In genomic region chr10:81473003-81473451, GRCm38 (mm10) we compare ENCODE assay signal across 8 mouse cellular contexts. TPM values are rescaled to one million over a fixed set of nuclear protein-coding genes. Genes with fewer than 3 reads are reported as not detected.
DNase-seq lines count a peak whose midpoint lies in the region.

No protein-coding gene starts in this region.

- intact Hi-C loops in heart, postnatal 14 days (cut with DNase I), result no loop called here

- DNase-seq in layer of hippocampus, adult 11-12 months (ENCODE audit: low spot score), result peak; percentile 93
- no peak for DNase-seq in layer of hippocampus, adult 9-10 months (ENCODE audit: low spot score)
- DNase-seq in forelimb bud, embryonic 11.5 days (ENCODE audit: low read depth, low spot score), result peak; percentile 30
- DNase-seq in left cerebral cortex, adult 8-10 months (ENCODE audit: low spot score in 2 of 2), result peak; percentile 67 to 95
- peak; percentile 38 for DNase-seq in retina, adult 2 months (ENCODE audit: low read depth, low spot score)
- no peak for DNase-seq in ovary, adult 18-20 months (ENCODE audit: low spot score)
- DNase-seq in heart, postnatal 14 days, result no peak
- DNase-seq in ovary, postnatal 36 days (ENCODE audit: low spot score), result no peak

RNA-seq across cellular contexts. Expression of gene Celf5, which starts 9.5 kb away (rescaled TPM):
- 100 to 1,000 TPM; 229 to 265 (median 242) TPM for total RNA-seq in left cerebral cortex, adult 8-10 months (2022)
- total RNA-seq in heart, postnatal 14 days (2021), result under 1 TPM; 0.15 to 0.19 TPM

RNA-seq across cellular contexts. Expression of gene Nfic, which starts 17.6 kb away (rescaled TPM):
- 10 to 100 TPM; 83.3 to 98.1 (median 85.4) TPM for total RNA-seq in left cerebral cortex, adult 8-10 months (2022)
- total RNA-seq in heart, postnatal 14 days (2021), result 100 to 1,000 TPM; 133 TPM

RNA-seq across cellular contexts. Expression of gene Ncln, which starts 23.2 kb away (rescaled TPM):
- 10 to 100 TPM; 70.9 to 91.6 (median 73.7) TPM for total RNA-seq in left cerebral cortex, adult 8-10 months (2022)
- 10 to 100 TPM; 55.4 to 62.0 TPM for total RNA-seq in heart, postnatal 14 days (2021)

RNA-seq across cellular contexts. Expression of gene S1pr4, which starts 26.9 kb away (rescaled TPM):
- total RNA-seq in left cerebral cortex, adult 8-10 months (2022), result 1 to 10 TPM in 2 of 4 experiments, under 1 TPM in 2; 0.41 to 1.2 (median 0.89) TPM
- total RNA-seq in heart, postnatal 14 days (2021), result 1 to 10 TPM in 1 of 2 experiments, under 1 TPM in 1; 0.96 to 1.2 TPM

RNA-seq across cellular contexts. Expression of gene Gna15, which starts 51.0 kb away (rescaled TPM):
- total RNA-seq in left cerebral cortex, adult 8-10 months (2022), result 1 to 10 TPM; 3.4 to 6.1 (median 5.3) TPM
- under 1 TPM; 0.73 to 0.76 TPM for total RNA-seq in heart, postnatal 14 days (2021)

Comparison
In these comparisons a context has a peak if more than half of its experiments do, and no peak if none do; other contexts are left out.
1. DNase-seq: peak in layer of hippocampus, adult 11-12 months (single experiment), forelimb bud, embryonic 11.5 days (single experiment), left cerebral cortex, adult 8-10 months (2 of 2) and retina, adult 2 months (single experiment); none in layer of hippocampus, adult 9-10 months (single experiment), ovary, adult 18-20 months (single experiment), heart, postnatal 14 days (0 of 2) and ovary, postnatal 36 days (single experiment).
2. RNA of gene Celf5, which starts 9.5 kb away (total RNA-seq): 229 to 265 TPM in left cerebral cortex, adult 8-10 months; 0.15 to 0.19 TPM in heart, postnatal 14 days; every median in the first group is over 100 times any median in the second.